Mouse (Mus musculus) liver, embryonic 16.5 days (tissue): ENCODE data around the gene Gm21586. TPM values are rescaled to one million over a fixed set of nuclear protein-coding genes. Genes with fewer than 3 reads are reported as not detected.
"Not testable (repeated sequence)": the region's sequence is repeated elsewhere in the genome, so short reads cannot be mapped to it uniquely, and the experiment has no call there.

Source experiments
- ATAC-seq: fragments of 200-750 bp; cut with Nextera tagmentation; 2 replicates; pipeline ENCODE4 v1.8.0; 2017; ENCODE audit warnings: low read depth, mild to moderate bottlenecking, moderate number of reproducible peaks, moderate library complexity
- H3K27ac ChIP-seq: fragments of 300-500 bp; sonication (generic); 2 replicates; pipeline ENCODE4 v1.5.1; 2014; ENCODE audit warnings: mild to moderate bottlenecking, low read length
- H3K27me3 ChIP-seq: fragments of 300-500 bp; sonication (generic); 2 replicates; pipeline ENCODE4 v1.6.1; 2014; ENCODE audit warnings: low read depth, low read length, mixed read lengths; ENCODE audit not compliant: control insufficient read depth, insufficient read depth
- H3K36me3 ChIP-seq: fragments of 300-500 bp; sonication (generic); 2 replicates; pipeline ENCODE4 v1.6.1; 2014; ENCODE audit warnings: mild to moderate bottlenecking; ENCODE audit not compliant: control insufficient read depth, insufficient read depth
- H3K4me1 ChIP-seq: fragments of 300-500 bp; sonication (generic); 2 replicates; pipeline ENCODE4 v1.6.1; 2014; ENCODE audit warnings: low read depth, low read length, mixed read lengths; ENCODE audit not compliant: control insufficient read depth
- H3K4me2 ChIP-seq: fragments of 300-500 bp; sonication (generic); 2 replicates; pipeline ENCODE4 v1.6.1; 2014; ENCODE audit warnings: low read depth, low read length, mixed read lengths
- H3K4me3 ChIP-seq: fragments of 300-500 bp; sonication (generic); 2 replicates; pipeline ENCODE4 v1.5.1; 2014; ENCODE audit warnings: low read depth, mild to moderate bottlenecking, low read length
- H3K9ac ChIP-seq: fragments of 300-500 bp; sonication (generic); 2 replicates; pipeline ENCODE4 v1.6.1; 2014; ENCODE audit warnings: low read depth, low read length
- H3K9me3 ChIP-seq: fragments of 300-500 bp; sonication (generic); replicated peaks from 2 replicates; pipeline ENCODE4 v1.6.1; 2016; ENCODE audit warnings: low read length; ENCODE audit not compliant: control insufficient read depth
- WGBS: fragments of 180-500 bp; shearing (Covaris S2); extraction: QIAGEN DNeasy Blood & Tissue Kit; methylation state at CpG from one replicate; pipeline ENCODE4 v1.1.7; 2014; ENCODE audit not compliant: insufficient replicate concordance; 5-methylcytosine and 5-hydroxymethylcytosine counted together
- polyA plus RNA-seq: library from polyadenylated mRNA; unstranded; fragments of >200 nt; fragmentation: Nextera tagmentation; extraction: Ambion mirVana; gene quantifications from 2 replicates; pipeline ENCODE4 v1.2.1, GENCODE M21; 2015

Gene Gm21586
- not detected in 2 replicates for polyA plus RNA-seq

GRCm38 (mm10) chr4:42439078-42439477 is at the start of gene Gm21586:
Gm21586 (plus strand) TSS chr4:42439378.
- H3K27ac ChIP-seq, ATAC-seq: not testable (repeated sequence)

GRCm38 (mm10) chr4:42466452-42466851 is 27.3 kb downstream of the Gm21586 start, which contains the start of gene Gm2163:
Gm2163 (plus strand) TSS chr4:42466752.
- WGBS: no CpG with 5 or more reads among the region's 5 CpGs
- not testable (repeated sequence) for H3K27ac ChIP-seq, H3K4me3 ChIP-seq, H3K9ac ChIP-seq, H3K27me3 ChIP-seq, H3K4me1 ChIP-seq, ATAC-seq, H3K9me3 ChIP-seq, H3K36me3 ChIP-seq, H3K4me2 ChIP-seq

More at GRCm38 (mm10) chr4:42439078-42439477, at the start of gene Gm21586:
- WGBS: no CpG with 5 or more reads among the region's 18 CpGs
- H3K27me3 ChIP-seq, H3K4me1 ChIP-seq, H3K9ac ChIP-seq, H3K9me3 ChIP-seq, H3K4me3 ChIP-seq, H3K36me3 ChIP-seq, H3K4me2 ChIP-seq: not testable (repeated sequence)

Other genes with a start within 250 kb of the Gm21586 start
- 0.05 TPM in 1 of 2 replicates, not detected in the other for gene Gm10600, start 198.7 kb upstream of the Gm21586 start, polyA plus RNA-seq
- gene Ccl21b, start 183.6 kb upstream of the Gm21586 start, polyA plus RNA-seq: not detected in 2 replicates
- not detected in 2 replicates for gene Gm21953, start 145.1 kb upstream of the Gm21586 start, polyA plus RNA-seq
- not detected in 2 replicates for gene Fam205a3, start 121.0 kb upstream of the Gm21586 start, polyA plus RNA-seq
- not detected in 2 replicates for gene Gm2163, start 27.4 kb downstream of the Gm21586 start, polyA plus RNA-seq
- gene Fam205a2, start 88.8 kb downstream of the Gm21586 start, polyA plus RNA-seq: not detected in 2 replicates
- not detected in 2 replicates for gene Gm10591, start 172.8 kb downstream of the Gm21586 start, polyA plus RNA-seq
- gene Gm2564, start 190.3 kb downstream of the Gm21586 start, polyA plus RNA-seq: not detected in 2 replicates
- gene Ccl27b, start 215.9 kb downstream of the Gm21586 start, polyA plus RNA-seq: not detected in 2 replicates
- gene Il11ra2, start 222.5 kb downstream of the Gm21586 start, polyA plus RNA-seq: not detected in 2 replicates